Mouse (Mus musculus) lung, embryonic 14.5 days (tissue): ENCODE data around the gene Itih5. TPM values are rescaled to one million over a fixed set of nuclear protein-coding genes. Genes with fewer than 3 reads are reported as not detected.

Experiments
- ATAC-seq: fragments of 200-750 bp; cut with Nextera tagmentation; 2 replicates; pipeline ENCODE4 v1.8.0; 2017; ENCODE audit warnings: mild to moderate bottlenecking, moderate TSS enrichment, moderate library complexity; ENCODE audit not compliant: insufficient read depth
- DNase-seq: peaks from one replicate; pipeline ENCODE4 v3.0.0-alpha.2; 2015
- H3K27ac ChIP-seq: fragments of 300-500 bp; sonication (generic); 2 replicates; pipeline ENCODE4 v1.5.1; 2014; ENCODE audit warnings: low read depth, mild to moderate bottlenecking, moderate library complexity
- H3K27me3 ChIP-seq: fragments of 300-500 bp; sonication (generic); 2 replicates; pipeline ENCODE4 v1.6.1; 2014; ENCODE audit warnings: low read length, control low read depth; ENCODE audit not compliant: insufficient read depth
- H3K36me3 ChIP-seq: fragments of 300-500 bp; sonication (generic); 2 replicates; pipeline ENCODE4 v1.6.1; 2014; ENCODE audit warnings: control low read depth; ENCODE audit not compliant: insufficient read depth
- H3K4me1 ChIP-seq: fragments of 300-500 bp; sonication (generic); 2 replicates; pipeline ENCODE4 v1.6.1; 2014; ENCODE audit warnings: antibody characterized with exemption, control low read depth; ENCODE audit not compliant: insufficient read depth
- H3K4me2 ChIP-seq: fragments of 300-500 bp; sonication (generic); 2 replicates; pipeline ENCODE4 v1.6.1; 2014; ENCODE audit warnings: mild to moderate bottlenecking
- H3K4me3 ChIP-seq: fragments of 300-500 bp; sonication (generic); 2 replicates; pipeline ENCODE4 v1.5.1; 2014; ENCODE audit warnings: low read depth, low read length
- H3K9ac ChIP-seq: fragments of 300-500 bp; sonication (generic); 2 replicates; pipeline ENCODE4 v1.6.1; 2014
- H3K9me3 ChIP-seq: fragments of 300-500 bp; sonication (generic); 2 replicates; pipeline ENCODE4 v1.6.1; 2016; ENCODE audit warnings: low read depth, low read length, control low read depth
- CTCF ChIP-seq: IDR thresholded peaks from 2 replicates; pipeline ENCODE4 v1.5.1; 2016; ENCODE audit warnings: antibody characterized with exemption, low read depth
- WGBS: fragments of 180-500 bp; shearing (Covaris S2); extraction: QIAGEN DNeasy Blood & Tissue Kit; methylation state at CpG from one replicate; pipeline ENCODE4 v1.1.7; 2014; 5-methylcytosine and 5-hydroxymethylcytosine counted together
- polyA plus RNA-seq: library from polyadenylated mRNA; unstranded; fragments of >200 nt; fragmentation: Nextera tagmentation; extraction: Ambion mirVana; gene quantifications from 2 replicates; pipeline ENCODE4 v1.2.1, GENCODE M21; 2014

The Itih5 gene
- 4.0 and 4.1 TPM in 2 replicates for polyA plus RNA-seq

DNA sequence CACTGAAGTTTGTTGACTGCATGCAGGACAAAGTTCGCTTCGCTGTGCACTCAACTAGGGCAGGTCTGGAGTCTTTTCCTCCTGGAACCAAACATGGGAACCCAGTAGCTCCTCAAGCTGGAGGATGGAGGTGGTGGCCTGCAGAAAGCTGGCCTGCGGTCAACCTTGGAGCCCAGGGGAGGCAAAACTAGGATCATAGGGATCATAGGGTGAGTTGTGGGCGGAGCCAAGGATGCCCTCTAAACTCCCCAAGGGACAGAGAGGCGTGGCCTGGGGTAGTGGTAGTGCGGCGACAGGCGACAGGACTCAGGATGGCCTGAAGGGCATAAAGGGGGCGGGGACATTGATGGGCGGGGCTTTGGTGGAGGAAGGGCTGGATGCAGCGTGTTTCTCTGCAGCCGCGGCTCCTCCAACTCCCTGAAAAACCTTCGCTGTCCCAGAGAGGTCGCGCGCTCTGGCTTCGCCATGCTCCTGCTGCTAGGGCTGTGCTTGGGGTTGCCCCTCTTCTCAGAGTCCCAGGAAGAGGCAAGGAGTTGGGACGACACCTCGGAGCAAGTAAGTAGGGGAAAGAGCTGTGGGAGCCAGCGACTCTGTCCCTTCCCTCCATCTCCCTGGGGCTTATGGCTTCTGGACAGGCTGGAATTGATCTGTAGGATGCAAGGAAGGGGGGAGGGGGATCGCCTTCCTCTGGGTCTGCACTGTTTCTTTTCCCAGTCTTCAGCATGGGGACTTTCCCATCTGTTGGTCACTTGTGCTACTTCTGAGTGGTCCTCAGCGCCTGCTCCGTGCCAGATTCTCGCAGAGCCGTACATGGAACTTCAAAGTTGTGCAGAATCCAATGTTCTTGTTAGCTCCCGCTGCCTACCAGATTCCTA, at the start of gene Itih5:
TSS of gene Itih5 (plus strand) at position 371 of the 875 bp plus-strand sequence.
- Histone ChIP-seq H3K27ac (no peak within 1 kb of the TSS), H3K4me2 (peak within 1 kb of the TSS; percentile 96), H3K27me3 (no peaks in the 10 kb centered on the region), H3K9me3 (no peaks in the 10 kb centered on the region), H3K4me3 (peak within 1 kb of the TSS; percentile 49), H3K36me3 (no peaks in the 10 kb centered on the region), H3K9ac (peak within 1 kb of the TSS; percentile 50), H3K4me1 (no peaks in the 10 kb centered on the region)
- 7% methylated on average over 27 of the region's 27 CpGs for WGBS
- DNase-seq, result peak; percentile 70
- ATAC-seq, result peak; percentile 92
- no peak for TF ChIP-seq CTCF

DNA sequence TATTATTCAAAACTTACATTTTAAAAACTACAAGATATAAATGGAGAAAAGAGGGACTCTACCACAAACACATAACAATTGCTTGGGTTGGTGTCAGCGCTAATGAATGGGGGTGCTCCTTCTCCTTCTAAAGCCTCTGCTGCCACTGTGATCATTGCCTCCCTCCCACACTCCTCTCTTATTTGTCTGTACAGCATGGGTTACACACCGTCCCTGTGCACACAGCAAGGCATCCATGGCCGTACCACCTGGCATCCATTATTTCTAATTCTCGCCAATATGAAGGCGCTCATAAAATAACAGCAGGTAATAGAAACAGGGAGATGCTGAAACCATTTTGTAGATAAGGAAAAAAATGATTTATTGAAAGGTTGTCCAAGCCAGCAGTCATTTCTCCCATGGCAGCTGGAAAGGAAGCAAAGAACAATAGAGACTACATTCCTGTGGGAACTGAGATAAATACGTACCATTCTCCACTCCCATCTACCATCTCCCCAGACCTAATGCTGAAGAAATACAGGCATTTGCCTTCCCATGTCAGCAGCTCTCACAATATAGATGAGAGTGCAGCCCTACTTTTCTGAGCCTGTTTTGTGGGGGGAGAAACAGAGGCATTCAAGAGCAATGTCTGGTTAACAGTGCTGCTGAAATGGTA, 44.7 kb upstream of the Itih5 start:
- no peak overlapping the region for H3K4me3 ChIP-seq
- ATAC-seq, result no peak
- no peaks in the 10 kb centered on the region for H3K36me3 ChIP-seq
- no peaks in the 10 kb centered on the region for H3K27me3 ChIP-seq
- H3K9ac ChIP-seq, result no peak overlapping the region
- no peak overlapping the region for H3K27ac ChIP-seq
- DNase-seq, result peak; percentile 13
- WGBS, result 73% methylated on average over 6 of the region's 6 CpGs
- H3K4me2 ChIP-seq, result no peak overlapping the region
- TF ChIP-seq CTCF, result no peak
- no peaks in the 10 kb centered on the region for H3K4me1 ChIP-seq
- H3K9me3 ChIP-seq, result no peaks in the 10 kb centered on the region

DNA sequence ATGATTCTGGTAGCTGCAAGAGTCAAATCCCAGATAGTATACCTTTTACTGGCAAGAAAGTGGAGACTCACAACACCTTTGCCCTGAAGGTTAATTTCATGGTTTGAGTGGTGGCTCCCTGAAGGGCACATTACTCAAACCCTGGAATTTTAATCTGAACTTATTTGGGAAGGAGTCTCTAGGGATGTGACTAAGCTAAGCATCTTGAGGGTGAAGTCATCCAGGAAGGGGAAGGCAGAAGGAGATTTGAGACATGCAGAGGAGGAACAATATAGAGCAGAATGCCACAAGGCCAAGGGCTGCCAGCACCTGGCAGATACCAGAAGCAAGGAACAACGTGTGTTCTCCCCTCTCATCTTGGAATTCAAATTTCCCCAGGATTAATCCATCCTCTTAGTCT, 34.6 kb upstream of the Itih5 start:
- no peaks in the 10 kb centered on the region for H3K36me3 ChIP-seq
- DNase-seq (no peak), ATAC-seq (no peak)
- H3K4me3 ChIP-seq, result no peak overlapping the region
- no peak overlapping the region for H3K27ac ChIP-seq
- H3K4me1 ChIP-seq, result no peaks in the 10 kb centered on the region
- H3K27me3 ChIP-seq, result no peaks in the 10 kb centered on the region
- WGBS, result 56% methylated on average over 1 of the region's 1 CpGs
- no peak overlapping the region for H3K4me2 ChIP-seq
- H3K9me3 ChIP-seq, result no peaks in the 10 kb centered on the region
- H3K9ac ChIP-seq, result no peak overlapping the region
- TF ChIP-seq CTCF, result no peak

DNA sequence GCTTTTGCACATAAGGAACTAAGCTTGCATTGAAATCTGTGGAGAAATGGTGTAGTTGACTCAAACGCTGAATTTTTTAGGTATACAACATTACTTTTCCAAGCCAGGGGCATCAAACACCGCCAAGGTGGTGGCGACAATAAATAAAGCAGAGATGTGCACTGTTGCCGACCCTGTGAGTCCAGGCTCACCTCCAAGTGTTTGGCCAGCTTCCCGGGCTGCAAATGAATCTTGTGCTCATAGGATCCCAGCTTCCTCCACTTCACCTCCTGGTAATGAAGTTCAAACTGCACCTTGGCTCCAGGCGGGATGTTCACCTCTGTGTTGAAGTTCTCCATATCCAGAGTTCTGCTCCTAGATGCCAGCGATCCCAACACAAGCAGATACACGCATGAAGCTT, 34.1 kb upstream of the Itih5 start:
- no peak overlapping the region for H3K4me2 ChIP-seq
- no peak overlapping the region for H3K27ac ChIP-seq
- ATAC-seq (no peak), DNase-seq (no peak)
- H3K4me1 ChIP-seq, result no peaks in the 10 kb centered on the region
- no peaks in the 10 kb centered on the region for H3K9me3 ChIP-seq
- no peaks in the 10 kb centered on the region for H3K36me3 ChIP-seq
- no peak overlapping the region for H3K9ac ChIP-seq
- TF ChIP-seq CTCF, result no peak
- 70% methylated on average over 8 of the region's 8 CpGs for WGBS
- no peaks in the 10 kb centered on the region for H3K27me3 ChIP-seq
- H3K4me3 ChIP-seq, result no peak overlapping the region

DNA sequence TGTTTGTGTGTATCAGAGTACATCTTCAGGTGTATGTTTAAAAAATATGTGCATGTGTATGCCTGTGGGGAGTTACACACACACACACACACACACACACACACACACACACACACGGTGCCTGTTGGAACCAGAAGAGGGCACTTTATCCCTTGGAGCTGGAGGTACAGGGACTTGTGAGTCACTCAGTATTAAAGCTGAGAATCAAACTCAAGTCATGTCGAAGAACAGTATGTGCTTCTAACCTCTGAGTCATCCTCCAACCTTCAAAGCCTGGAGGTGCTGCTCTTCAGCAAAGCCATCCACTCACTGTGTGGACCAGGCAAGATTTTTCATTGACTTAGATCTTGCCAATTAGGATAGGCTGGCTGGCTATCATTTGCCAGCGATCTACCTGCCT, 31.5 kb upstream of the Itih5 start:
- TF ChIP-seq CTCF, result no peak
- DNase-seq, result no peak
- Histone ChIP-seq H3K9ac (no peak overlapping the region), H3K27ac (no peak overlapping the region), H3K27me3 (no peaks in the 10 kb centered on the region), H3K4me1 (no peaks in the 10 kb centered on the region), H3K9me3 (no peaks in the 10 kb centered on the region), H3K4me2 (no peak overlapping the region), H3K4me3 (no peak overlapping the region), H3K36me3 (no peaks in the 10 kb centered on the region)
- 65% methylated on average over 3 of the region's 3 CpGs for WGBS
- ATAC-seq, result no peak

DNA sequence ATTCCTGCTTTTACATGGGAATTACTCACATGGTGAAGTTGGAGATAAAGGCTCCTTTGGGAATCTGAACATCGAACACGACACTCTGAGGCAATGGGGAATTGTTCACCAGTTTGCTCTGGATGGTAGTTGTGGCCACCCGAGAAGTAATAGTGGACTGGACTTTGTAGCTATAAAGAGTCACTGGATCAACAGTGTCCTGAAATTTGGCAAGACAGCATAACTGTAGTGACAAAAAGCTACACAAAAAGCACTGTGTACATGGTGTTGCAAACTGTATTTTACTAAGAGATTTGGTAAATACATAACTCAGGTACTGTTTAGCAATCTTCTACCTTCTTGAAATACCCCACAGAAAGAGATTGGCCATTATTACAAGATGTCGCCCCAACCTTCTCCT, 27.2 kb upstream of the Itih5 start:
- 86% methylated on average over 4 of the region's 4 CpGs for WGBS

DNA sequence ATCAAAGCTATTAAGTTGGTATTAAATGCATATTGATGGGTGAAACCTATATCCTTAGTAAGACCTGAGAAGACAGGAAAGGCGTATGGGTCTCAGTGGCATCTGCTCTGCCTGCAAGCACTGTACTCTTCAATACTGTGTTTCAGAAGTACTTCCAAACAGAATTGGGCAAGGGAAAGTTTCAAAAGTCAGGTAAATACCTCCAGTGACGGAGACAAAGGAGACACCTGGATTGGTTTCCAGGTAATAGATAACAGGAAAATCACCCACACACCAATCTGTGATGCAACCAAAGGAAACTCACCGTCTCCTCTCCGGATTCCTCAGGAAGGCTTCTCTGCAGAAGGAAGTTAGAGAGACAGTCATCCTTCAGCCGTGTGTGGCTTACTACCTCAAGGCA, 25.9 kb upstream of the Itih5 start:
- no peak for DNase-seq
- Histone ChIP-seq H3K9me3 (no peaks in the 10 kb centered on the region), H3K4me2 (no peak overlapping the region), H3K27ac (no peak overlapping the region), H3K4me1 (no peaks in the 10 kb centered on the region), H3K4me3 (no peak overlapping the region), H3K9ac (no peak overlapping the region), H3K27me3 (no peaks in the 10 kb centered on the region), H3K36me3 (no peaks in the 10 kb centered on the region)
- ATAC-seq, result no peak
- no peak for TF ChIP-seq CTCF
- 80% methylated on average over 5 of the region's 5 CpGs for WGBS

More for the DNA sequence above, 27.2 kb upstream of the Itih5 start:
- no peak overlapping the region for H3K9ac ChIP-seq
- H3K27me3 ChIP-seq, result no peaks in the 10 kb centered on the region
- no peak overlapping the region for H3K27ac ChIP-seq
- TF ChIP-seq CTCF, result no peak
- no peak overlapping the region for H3K4me2 ChIP-seq
- no peak overlapping the region for H3K4me3 ChIP-seq
- H3K36me3 ChIP-seq, result no peaks in the 10 kb centered on the region
- DNase-seq, result no peak
- no peak for ATAC-seq
- no peaks in the 10 kb centered on the region for H3K4me1 ChIP-seq
- H3K9me3 ChIP-seq, result no peaks in the 10 kb centered on the region
